Mouse (Mus musculus): ENCODE data around the gene Nlrc4. TPM values are rescaled to one million over a fixed set of nuclear protein-coding genes. Genes with fewer than 3 reads are reported as not detected.

Gene Nlrc4
- total and polyA plus RNA-seq, 3 experiments: 0.12 to 0.39 (median 0.27) TPM

DNA sequence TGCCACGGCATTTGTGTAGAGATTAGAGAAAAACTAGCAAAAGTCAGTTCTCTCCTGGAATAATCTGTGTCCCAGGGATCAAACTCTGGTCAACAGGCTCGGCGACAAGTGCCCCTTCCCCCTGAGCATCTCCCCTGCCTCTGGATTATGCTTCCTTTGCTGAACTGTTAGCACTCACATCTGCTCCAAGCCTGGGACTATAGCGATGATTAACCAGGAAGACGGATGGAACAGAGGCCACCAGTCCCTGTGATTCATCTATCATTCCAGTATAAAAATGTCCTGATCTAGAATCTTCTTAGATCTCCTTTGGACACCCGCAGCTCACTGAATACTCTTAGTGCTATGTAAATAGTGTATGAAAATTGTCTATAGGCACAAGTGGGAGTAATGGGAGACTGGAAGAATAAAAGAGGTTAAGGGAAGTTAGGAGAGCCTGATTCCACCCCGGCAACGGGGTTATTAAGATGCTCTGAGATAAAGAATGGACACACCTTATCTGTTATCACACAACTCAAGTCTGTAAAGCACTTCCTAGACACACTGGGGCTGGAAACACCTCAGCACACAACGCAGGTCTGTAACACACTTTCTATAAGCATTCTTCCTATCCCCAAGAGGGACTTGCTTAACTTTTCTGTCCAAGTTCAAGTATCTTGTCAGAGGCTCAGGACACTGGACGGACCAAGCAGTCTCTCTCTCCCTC, 817 bp downstream of the Nlrc4 start:
- WGBS: 51% methylated on average over 10 of the region's 10 CpGs
- TF ChIP-seq EP300 (IDR thresholded peaks at IDR 0.05; ENCODE audit: insufficient read depth, low read depth, low read length) (no peak), POLR2A (IDR thresholded peaks at IDR 0.05; ENCODE audit: insufficient read depth, low read depth, low read length) (no peak), CTCF (IDR thresholded peaks at IDR 0.05) (no peak)
- Histone ChIP-seq H3K79me2 (replicated peaks; ENCODE audit: control insufficient read depth, insufficient read depth, low read length) (no peaks in the 10 kb centered on the region), H3K4me3 (no peak overlapping the region), H3K9ac (ENCODE audit: low read depth, low read length) (no peak overlapping the region), H3K4me1 (ENCODE audit: control insufficient read depth, insufficient read depth, low read length) (no peaks in the 10 kb centered on the region), H3K27ac (no peak overlapping the region), H3K27me3 (ENCODE audit: control insufficient read depth, insufficient read depth, low read length) (no peaks in the 10 kb centered on the region), H3K36me3 (ENCODE audit: control insufficient read depth, insufficient read depth, low read length) (no peaks in the 10 kb centered on the region)
- no peak for DNase-seq
- intact Hi-C loops (cut with DNase I): no loop called here

DNA sequence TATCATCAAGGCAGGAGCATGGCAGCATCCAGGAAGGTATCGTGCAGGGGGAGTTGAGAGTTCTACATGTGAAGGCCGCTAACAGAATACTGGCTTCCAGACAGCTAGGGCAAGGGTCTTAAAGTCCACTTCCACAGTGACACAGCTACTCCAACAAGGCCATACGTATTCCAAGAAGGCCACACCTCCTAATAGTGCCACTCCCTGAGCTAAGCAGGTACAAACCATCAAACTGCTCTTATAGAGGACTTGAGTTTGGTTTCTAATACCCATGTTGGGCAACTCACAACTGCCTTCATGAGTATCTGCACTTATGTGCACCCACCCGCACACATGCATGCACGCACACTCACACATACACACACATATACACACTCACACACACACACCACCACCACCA, 2.1 kb downstream of the Nlrc4 start:
- 91% methylated on average over 5 of the region's 5 CpGs for WGBS
- DNase-seq: no peak

GRCm38 (mm10) chr17:74455426-74455825, 3.5 kb downstream of the Nlrc4 start:
- Histone ChIP-seq H3K4me3 (no peak overlapping the region), H3K4me1 (ENCODE audit: control insufficient read depth, insufficient read depth, low read length) (no peaks in the 10 kb centered on the region), H3K27ac (no peak overlapping the region), H3K27me3 (ENCODE audit: control insufficient read depth, insufficient read depth, low read length) (no peaks in the 10 kb centered on the region), H3K79me2 (replicated peaks; ENCODE audit: control insufficient read depth, insufficient read depth, low read length) (no peaks in the 10 kb centered on the region), H3K9ac (ENCODE audit: low read depth, low read length) (no peak overlapping the region), H3K36me3 (ENCODE audit: control insufficient read depth, insufficient read depth, low read length) (no peaks in the 10 kb centered on the region)
- TF ChIP-seq CTCF (IDR thresholded peaks at IDR 0.05) (no peak), EP300 (IDR thresholded peaks at IDR 0.05; ENCODE audit: insufficient read depth, low read depth, low read length) (no peak), POLR2A (IDR thresholded peaks at IDR 0.05; ENCODE audit: insufficient read depth, low read depth, low read length) (no peak)
- no peak for DNase-seq
- WGBS: 85% methylated on average over 4 of the region's 4 CpGs
- intact Hi-C loops (cut with DNase I): no loop called here

More for the DNA sequence above, 2.1 kb downstream of the Nlrc4 start:
- Histone ChIP-seq H3K79me2 (replicated peaks; ENCODE audit: control insufficient read depth, insufficient read depth, low read length) (no peaks in the 10 kb centered on the region), H3K27me3 (ENCODE audit: control insufficient read depth, insufficient read depth, low read length) (no peaks in the 10 kb centered on the region), H3K4me1 (ENCODE audit: control insufficient read depth, insufficient read depth, low read length) (no peaks in the 10 kb centered on the region), H3K36me3 (ENCODE audit: control insufficient read depth, insufficient read depth, low read length) (no peaks in the 10 kb centered on the region), H3K4me3 (no peak overlapping the region), H3K27ac (no peak overlapping the region), H3K9ac (ENCODE audit: low read depth, low read length) (no peak overlapping the region)
- intact Hi-C loops (cut with DNase I): no loop called here
- TF ChIP-seq EP300 (IDR thresholded peaks at IDR 0.05; ENCODE audit: insufficient read depth, low read depth, low read length) (no peak), CTCF (IDR thresholded peaks at IDR 0.05) (no peak), POLR2A (IDR thresholded peaks at IDR 0.05; ENCODE audit: insufficient read depth, low read depth, low read length) (no peak)

GRCm38 (mm10) chr17:74454660-74455059, 4.3 kb downstream of the Nlrc4 start:
- H3K27ac ChIP-seq: no peak overlapping the region
- H3K4me1 ChIP-seq (ENCODE audit: control insufficient read depth, insufficient read depth, low read length): no peaks in the 10 kb centered on the region
- no peak for DNase-seq

GRCm38 (mm10) chr17:74453928-74454327, 5.0 kb downstream of the Nlrc4 start:
- no peaks in the 10 kb centered on the region for H3K36me3 ChIP-seq (ENCODE audit: control insufficient read depth, insufficient read depth, low read length)
- no peak overlapping the region for H3K4me3 ChIP-seq
- H3K27me3 ChIP-seq (ENCODE audit: control insufficient read depth, insufficient read depth, low read length): no peaks in the 10 kb centered on the region
- H3K27ac ChIP-seq: no peak overlapping the region
- H3K79me2 ChIP-seq (replicated peaks; ENCODE audit: control insufficient read depth, insufficient read depth, low read length): no peaks in the 10 kb centered on the region
- H3K9ac ChIP-seq (ENCODE audit: low read depth, low read length): no peak overlapping the region
- no peak for DNase-seq
- H3K4me1 ChIP-seq (ENCODE audit: control insufficient read depth, insufficient read depth, low read length): no peaks in the 10 kb centered on the region
- 44% methylated on average over 3 of the region's 3 CpGs for WGBS
- intact Hi-C loops (cut with DNase I): no loop called here
- no peak for TF ChIP-seq EP300 (IDR thresholded peaks at IDR 0.05; ENCODE audit: insufficient read depth, low read depth, low read length)
- no peak for TF ChIP-seq POLR2A (IDR thresholded peaks at IDR 0.05; ENCODE audit: insufficient read depth, low read depth, low read length)
- no peak for TF ChIP-seq CTCF (IDR thresholded peaks at IDR 0.05)

More at GRCm38 (mm10) chr17:74454660-74455059, 4.3 kb downstream of the Nlrc4 start:
- Histone ChIP-seq H3K9ac (ENCODE audit: low read depth, low read length) (no peak overlapping the region), H3K4me3 (no peak overlapping the region), H3K27me3 (ENCODE audit: control insufficient read depth, insufficient read depth, low read length) (no peaks in the 10 kb centered on the region), H3K79me2 (replicated peaks; ENCODE audit: control insufficient read depth, insufficient read depth, low read length) (no peaks in the 10 kb centered on the region), H3K36me3 (ENCODE audit: control insufficient read depth, insufficient read depth, low read length) (no peaks in the 10 kb centered on the region)
- no peak for TF ChIP-seq EP300 (IDR thresholded peaks at IDR 0.05; ENCODE audit: insufficient read depth, low read depth, low read length)
- no peak for TF ChIP-seq CTCF (IDR thresholded peaks at IDR 0.05)
- no peak for TF ChIP-seq POLR2A (IDR thresholded peaks at IDR 0.05; ENCODE audit: insufficient read depth, low read depth, low read length)
- WGBS: 94% methylated on average over 1 of the region's 1 CpGs
- intact Hi-C loops (cut with DNase I): no loop called here

GRCm38 (mm10) chr17:74449776-74450175, 9.2 kb downstream of the Nlrc4 start:
- Histone ChIP-seq H3K4me1 (ENCODE audit: control insufficient read depth, insufficient read depth, low read length) (no peaks in the 10 kb centered on the region), H3K36me3 (ENCODE audit: control insufficient read depth, insufficient read depth, low read length) (no peaks in the 10 kb centered on the region), H3K9ac (ENCODE audit: low read depth, low read length) (no peak overlapping the region), H3K79me2 (replicated peaks; ENCODE audit: control insufficient read depth, insufficient read depth, low read length) (no peaks in the 10 kb centered on the region), H3K4me3 (no peak overlapping the region), H3K27ac (no peak overlapping the region), H3K27me3 (ENCODE audit: control insufficient read depth, insufficient read depth, low read length) (no peaks in the 10 kb centered on the region)
- 83% methylated on average over 10 of the region's 10 CpGs for WGBS
- TF ChIP-seq EP300 (IDR thresholded peaks at IDR 0.05; ENCODE audit: insufficient read depth, low read depth, low read length) (no peak), CTCF (IDR thresholded peaks at IDR 0.05) (no peak), POLR2A (IDR thresholded peaks at IDR 0.05; ENCODE audit: insufficient read depth, low read depth, low read length) (no peak)
- intact Hi-C loops (cut with DNase I): no loop called here
- DNase-seq: no peak

Data from heart, adult 2 months (tissue).